Mouse (Mus musculus): ENCODE results near the gene Rab8a.
"Not testable (repeated sequence)": the region's sequence is repeated elsewhere in the genome, so short reads cannot be mapped to it uniquely, and the experiment has no call there.

The Rab8a gene

GRCm38 (mm10) chr8:72160707-72161697 is at the start of gene Rab8a:
TSS of gene Rab8a (plus strand) at chr8:72161200.
- peak; percentile 99 for DNase-seq (ENCODE audit: low spot score in 2 of 2)

- no peak for DNase-seq (ENCODE audit: low spot score in 2 of 2)
These were observed 48.5 kb upstream of the Rab8a start for GRCm38 (mm10) chr8:72112486-72112885.

GRCm38 (mm10) chr8:72115202-72115601 is 45.8 kb upstream of the Rab8a start:
- DNase-seq (ENCODE audit: low spot score in 2 of 2) = no peak

- DNase-seq (ENCODE audit: low spot score in 2 of 2) = no peak
These were observed 42.4 kb upstream of the Rab8a start for GRCm38 (mm10) chr8:72118616-72119015.

- not testable (repeated sequence) for DNase-seq (ENCODE audit: low spot score in 2 of 2)
These were observed 39.5 kb upstream of the Rab8a start for GRCm38 (mm10) chr8:72121486-72121885.

GRCm38 (mm10) chr8:72121997-72122396 is 39.0 kb upstream of the Rab8a start:
- DNase-seq (ENCODE audit: low spot score in 2 of 2) = no peak

GRCm38 (mm10) chr8:72127834-72128233 is 33.2 kb upstream of the Rab8a start:
- no peak for DNase-seq (ENCODE audit: low spot score in 2 of 2)

GRCm38 (mm10) chr8:72131251-72131650 is 29.7 kb upstream of the Rab8a start:
- no peak for DNase-seq (ENCODE audit: low spot score in 2 of 2)

- no peak for DNase-seq (ENCODE audit: low spot score in 2 of 2)
These were observed 29.1 kb upstream of the Rab8a start for GRCm38 (mm10) chr8:72131901-72132300.

- no peak for DNase-seq (ENCODE audit: low spot score in 2 of 2)
These were observed 28.6 kb upstream of the Rab8a start for GRCm38 (mm10) chr8:72132417-72132816.

GRCm38 (mm10) chr8:72132891-72133290 is 28.1 kb upstream of the Rab8a start:
- DNase-seq (ENCODE audit: low spot score in 2 of 2) = no peak

GRCm38 (mm10) chr8:72133507-72133906 is 27.5 kb upstream of the Rab8a start:
- DNase-seq (ENCODE audit: low spot score in 2 of 2) = no peak

GRCm38 (mm10) chr8:72134756-72135445 is 26.1 kb upstream of the Rab8a start, which contains the start of gene Tpm4:
TSS of gene Tpm4 (plus strand) at chr8:72134975.
- peak in 1 of 2 experiments; percentile 14 for DNase-seq (ENCODE audit: low spot score in 2 of 2)

- DNase-seq (ENCODE audit: low spot score in 2 of 2) = no peak
These were observed 25.3 kb upstream of the Rab8a start for GRCm38 (mm10) chr8:72135446-72136301.

GRCm38 (mm10) chr8:72136302-72136978 is 24.6 kb upstream of the Rab8a start:
- no peak for DNase-seq (ENCODE audit: low spot score in 2 of 2)

GRCm38 (mm10) chr8:72137431-72137830 is 23.6 kb upstream of the Rab8a start:
- no peak for DNase-seq (ENCODE audit: low spot score in 2 of 2)

GRCm38 (mm10) chr8:72138456-72138855 is 22.5 kb upstream of the Rab8a start:
- DNase-seq (ENCODE audit: low spot score in 2 of 2) = no peak

GRCm38 (mm10) chr8:72143256-72143824 is 17.7 kb upstream of the Rab8a start:
- DNase-seq (ENCODE audit: low spot score in 2 of 2) = no peak

GRCm38 (mm10) chr8:72144345-72144975 is 16.5 kb upstream of the Rab8a start:
- DNase-seq (ENCODE audit: low spot score in 2 of 2) = no peak

- DNase-seq (ENCODE audit: low spot score in 2 of 2) = no peak
These were observed 15.5 kb upstream of the Rab8a start for GRCm38 (mm10) chr8:72145511-72145910.

All from frontal cortex, postnatal 25 days (tissue).